Mouse (Mus musculus) embryonic fibroblast, embryonic 13.5 days (primary cell): ENCODE measurements around the gene Rsph4a.

Source experiments
- CTCF ChIP-seq: IDR thresholded peaks from 2 replicates; pipeline ENCODE4 v1.5.1; 2011; ENCODE audit warnings: mild to moderate bottlenecking, control low read depth, low read length, moderate library complexity, borderline replicate concordance; ENCODE audit not compliant: insufficient read depth
- POLR2A ChIP-seq: IDR thresholded peaks from 2 replicates; pipeline ENCODE4 v1.6.1; 2011; ENCODE audit warnings: low read depth, mild to moderate bottlenecking, control low read depth, low read length, moderate library complexity

DNA sequence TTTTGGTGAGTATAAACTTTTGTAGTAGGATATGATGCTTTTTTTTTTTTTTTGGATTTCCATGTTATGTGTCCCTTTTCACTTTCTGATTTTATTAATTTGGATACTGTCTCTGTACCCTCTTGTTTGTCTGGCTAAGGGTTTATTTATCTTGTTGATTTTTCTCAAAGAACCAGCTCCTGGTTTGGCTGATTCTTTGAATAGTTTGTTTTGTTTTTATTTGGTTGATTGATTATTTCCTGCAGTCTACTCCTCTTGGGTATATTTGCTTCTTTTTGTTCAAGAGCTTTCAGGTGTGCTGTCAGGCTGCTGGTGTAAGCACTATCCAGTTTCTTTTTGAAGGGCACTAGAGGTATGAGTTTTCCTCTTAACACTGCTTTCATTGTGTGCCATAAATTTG, 47.5 kb upstream of the Rsph4a start, which contains the start of gene Sult3a1:
- TF ChIP-seq POLR2A (no peak), CTCF (no peak)
